Mouse (Mus musculus) stomach, embryonic 16.5 days (tissue): Measurements from ENCODE around the gene Kazald1. TPM values are rescaled to one million over a fixed set of nuclear protein-coding genes. Genes with fewer than 3 reads are reported as not detected.

ENCODE experiments used
- ATAC-seq: fragments of 200-750 bp; cut with Nextera tagmentation; 2 replicates; pipeline ENCODE4 v1.8.0; 2017; ENCODE audit warnings: moderate number of reproducible peaks, moderate TSS enrichment; ENCODE audit not compliant: insufficient read depth, low FRiP score
- H3K27ac ChIP-seq: fragments of 300-500 bp; sonication (generic); 2 replicates; pipeline ENCODE4 v1.5.1; 2014; ENCODE audit warnings: low read length
- H3K27me3 ChIP-seq: fragments of 300-500 bp; sonication (generic); 2 replicates; pipeline ENCODE4 v1.6.1; 2014; ENCODE audit warnings: low read length, control low read depth, mixed read lengths; ENCODE audit not compliant: control insufficient read depth, insufficient read depth
- H3K36me3 ChIP-seq: fragments of 300-500 bp; sonication (generic); 2 replicates; pipeline ENCODE4 v1.6.1; 2014; ENCODE audit warnings: low read length; ENCODE audit not compliant: control insufficient read depth, insufficient read depth
- H3K4me1 ChIP-seq: fragments of 300-500 bp; sonication (generic); 2 replicates; pipeline ENCODE4 v1.6.1; 2014; ENCODE audit warnings: low read length, control low read depth, mixed read lengths; ENCODE audit not compliant: control insufficient read depth, insufficient read depth
- H3K4me2 ChIP-seq: fragments of 300-500 bp; sonication (generic); 2 replicates; pipeline ENCODE4 v1.6.1; 2014; ENCODE audit warnings: low read depth, low read length, mixed read lengths
- H3K4me3 ChIP-seq: fragments of 300-500 bp; sonication (generic); replicated peaks from 2 replicates; pipeline ENCODE4 v1.5.1; 2014; ENCODE audit warnings: mild to moderate bottlenecking, low read length
- H3K9ac ChIP-seq: fragments of 300-500 bp; sonication (generic); 2 replicates; pipeline ENCODE4 v1.6.1; 2014; ENCODE audit warnings: low read length
- H3K9me3 ChIP-seq: fragments of 300-500 bp; sonication (generic); replicated peaks from 2 replicates; pipeline ENCODE4 v1.6.1; 2016; ENCODE audit warnings: low read length, control low read depth; ENCODE audit not compliant: control insufficient read depth
- WGBS: fragments of 180-500 bp; shearing (Covaris S2); extraction: QIAGEN DNeasy Blood & Tissue Kit; methylation state at CpG from one replicate; pipeline ENCODE4 v1.1.7; 2014; 5-methylcytosine and 5-hydroxymethylcytosine counted together
- polyA plus RNA-seq: library from polyadenylated mRNA; unstranded; fragments of >200 nt; fragmentation: Nextera tagmentation; extraction: Ambion mirVana; gene quantifications from 2 replicates; pipeline ENCODE4 v1.2.1, GENCODE M21; 2015

Kazald1 gene
- polyA plus RNA-seq, 1 experiment from 2014 or later = 41.4 TPM

DNA sequence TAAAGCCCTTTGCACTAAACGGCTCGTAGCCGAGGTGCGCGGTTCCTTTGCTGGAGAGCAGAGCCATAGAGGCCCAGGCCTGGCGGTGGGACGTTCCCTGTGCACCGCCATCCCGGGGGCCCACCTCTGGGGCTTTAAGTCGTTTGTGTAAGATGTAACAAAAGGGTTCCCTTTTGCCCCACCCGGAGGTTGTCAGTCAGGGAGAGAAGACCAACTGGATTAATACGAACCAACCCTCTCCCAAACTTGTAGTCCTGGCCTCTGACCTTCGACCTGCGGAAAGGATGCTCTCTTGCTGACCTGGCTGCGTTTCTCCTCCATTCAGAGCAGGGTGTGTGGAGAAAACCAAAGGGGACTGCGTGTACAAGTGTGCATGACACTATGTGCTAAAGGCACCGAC is 5.7 kb downstream of the Kazald1 start:
- H3K9me3 ChIP-seq = no peaks in the 10 kb centered on the region
- 2% methylated on average over 17 of the region's 17 CpGs for WGBS

DNA sequence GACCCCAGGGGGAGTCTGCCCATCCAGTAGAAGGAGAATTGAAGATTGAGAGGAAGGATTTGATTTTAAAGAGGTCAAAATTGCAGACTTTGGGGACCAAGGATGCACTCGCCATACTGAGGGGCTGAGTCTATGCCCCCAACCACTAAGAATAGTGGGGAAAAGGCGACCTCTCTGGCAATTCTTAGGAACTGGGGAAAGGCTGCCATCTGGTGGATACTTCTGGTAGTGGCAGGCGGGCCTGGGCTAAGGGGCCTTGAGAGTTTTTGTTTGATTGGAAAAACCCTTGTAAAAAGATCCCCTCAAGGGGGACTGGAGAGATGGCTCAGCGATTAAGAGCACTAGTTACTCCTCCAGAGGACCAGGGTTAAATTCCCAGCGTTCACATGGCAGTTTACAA is 6.2 kb downstream of the Kazald1 start:
- Histone ChIP-seq H3K27ac (no peak overlapping the region), H3K27me3 (peaks cover 72% of the 10 kb centered on the region), H3K36me3 (no peaks in the 10 kb centered on the region), H3K4me3 (no peak overlapping the region), H3K4me2 (peak overlapping the region; percentile 70; the same call in 1 of the 2 replicates), H3K9me3 (no peaks in the 10 kb centered on the region), H3K4me1 (peaks cover 25% of the 10 kb centered on the region), H3K9ac (no peak overlapping the region)
- WGBS = 2% methylated on average over 5 of the region's 5 CpGs
- no peak for ATAC-seq

More for the DNA sequence above, 5.7 kb downstream of the Kazald1 start:
- ATAC-seq = no peak
- no peaks in the 10 kb centered on the region for H3K36me3 ChIP-seq
- peaks cover 69% of the 10 kb centered on the region for H3K27me3 ChIP-seq
- H3K4me1 ChIP-seq = peaks cover 30% of the 10 kb centered on the region
- peak overlapping the region; percentile 63 for H3K9ac ChIP-seq
- H3K4me2 ChIP-seq = peak overlapping the region; percentile 70
- no peak overlapping the region for H3K27ac ChIP-seq
- H3K4me3 ChIP-seq = peak overlapping the region; percentile 40

DNA sequence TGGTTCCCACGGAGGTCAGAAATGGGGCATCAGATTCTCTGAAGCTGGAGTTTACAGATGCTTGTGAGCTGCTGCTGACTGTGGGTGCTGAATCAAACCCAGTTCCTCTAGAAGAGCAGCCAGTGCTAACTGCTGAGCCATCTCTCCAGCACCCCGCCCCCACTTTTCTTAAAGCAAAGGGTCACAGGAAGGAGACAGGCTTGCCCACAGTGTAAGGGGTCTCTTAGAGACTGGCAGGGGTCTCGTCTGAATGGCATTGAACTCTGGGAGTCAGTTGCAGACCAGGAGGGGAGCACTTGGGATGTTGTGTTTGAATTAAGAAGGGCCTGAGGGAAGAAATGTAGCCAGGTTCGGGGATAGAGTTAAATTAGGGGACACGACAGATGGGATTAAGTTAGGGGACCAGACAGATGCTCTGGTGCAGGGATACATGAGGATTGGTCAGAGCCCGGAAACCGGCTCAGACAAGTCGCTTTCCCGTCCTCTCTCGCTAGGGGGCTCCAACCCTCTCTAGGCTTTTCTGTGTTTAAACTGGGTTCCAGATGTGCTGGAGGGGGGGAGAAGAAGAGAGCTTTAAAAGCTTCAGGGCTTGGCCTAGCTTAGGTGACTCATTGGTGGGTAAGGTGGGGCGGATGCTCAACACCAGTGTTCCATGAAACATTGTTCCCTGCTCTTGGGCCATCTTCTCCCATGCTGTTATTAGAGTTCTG is 7.0 kb downstream of the Kazald1 start:
- Histone ChIP-seq H3K9ac (no peak overlapping the region), H3K4me1 (peaks cover 18% of the 10 kb centered on the region), H3K27me3 (peaks cover 72% of the 10 kb centered on the region), H3K9me3 (no peaks in the 10 kb centered on the region), H3K27ac (no peak overlapping the region), H3K4me3 (no peak overlapping the region), H3K4me2 (no peak overlapping the region), H3K36me3 (no peaks in the 10 kb centered on the region)
- no peak for ATAC-seq
- WGBS = 16% methylated on average over 11 of the region's 11 CpGs

DNA sequence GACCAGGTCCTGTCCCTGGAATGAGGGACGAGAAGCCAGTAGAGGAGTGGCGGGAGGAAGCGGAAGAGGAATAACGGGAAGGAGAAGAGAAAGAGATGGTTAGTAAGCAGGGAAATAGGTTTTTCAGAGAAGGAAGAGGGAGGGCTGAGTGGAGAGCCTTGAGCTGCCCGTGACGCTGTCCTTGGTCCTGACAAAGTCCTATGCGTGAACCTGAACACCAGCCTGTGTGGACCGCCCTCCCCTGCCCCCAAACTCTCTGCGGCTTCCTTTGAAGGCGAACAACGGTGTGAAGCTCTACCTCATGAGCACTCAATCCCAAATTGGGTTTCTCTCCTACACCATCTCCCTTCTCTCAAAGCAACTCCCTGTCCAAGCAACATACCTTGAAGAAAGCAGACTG is 22.8 kb downstream of the Kazald1 start:
- WGBS = 16% methylated on average over 11 of the region's 11 CpGs

DNA sequence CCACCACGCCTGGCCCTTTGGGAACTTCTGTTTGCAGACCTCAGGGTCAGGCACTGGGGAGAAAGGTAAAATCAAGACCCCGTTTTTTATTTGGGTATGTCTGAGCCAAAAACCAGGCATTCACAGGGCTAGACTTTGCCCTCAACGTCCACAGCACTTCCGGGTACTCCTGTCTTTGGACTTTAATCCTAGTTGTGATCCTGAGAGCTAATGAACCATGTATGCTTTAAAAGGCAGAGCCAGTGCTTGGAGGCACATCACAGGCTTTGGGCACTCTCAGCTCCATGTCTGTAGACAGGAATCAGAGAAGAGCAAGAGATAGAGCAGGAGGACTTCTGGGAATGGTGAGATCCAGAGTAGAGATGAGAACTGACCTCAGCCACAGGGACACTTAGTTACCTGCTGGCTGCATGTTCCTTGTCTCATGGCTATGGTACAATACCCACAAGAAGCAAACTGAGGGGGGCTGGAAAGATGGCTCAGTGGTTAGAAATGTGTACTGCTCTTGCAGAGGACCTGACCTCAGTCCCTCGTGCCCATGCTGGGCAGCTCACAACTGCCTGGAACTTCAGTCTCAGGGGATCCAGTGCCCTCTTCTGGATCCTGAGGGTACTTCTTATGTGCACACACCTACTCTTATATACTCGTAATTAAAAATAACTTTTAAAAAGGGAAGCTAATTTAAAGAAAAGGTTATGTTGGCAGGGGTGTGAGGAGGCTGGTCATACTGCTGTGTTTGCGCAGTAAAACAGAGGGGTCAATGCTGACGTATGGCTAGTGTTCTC is 25.6 kb downstream of the Kazald1 start:
- Histone ChIP-seq H3K27me3 (peaks cover 35% of the 10 kb centered on the region), H3K9ac (no peak overlapping the region), H3K4me3 (no peak overlapping the region), H3K27ac (no peak overlapping the region), H3K9me3 (no peaks in the 10 kb centered on the region), H3K36me3 (no peaks in the 10 kb centered on the region), H3K4me2 (no peak overlapping the region), H3K4me1 (no peaks in the 10 kb centered on the region)
- WGBS = 70% methylated on average over 8 of the region's 8 CpGs
- no peak for ATAC-seq

More for the DNA sequence above, 22.8 kb downstream of the Kazald1 start:
- ATAC-seq = no peak
- Histone ChIP-seq H3K9ac (no peak overlapping the region), H3K4me1 (no peaks in the 10 kb centered on the region), H3K9me3 (no peaks in the 10 kb centered on the region), H3K4me2 (no peak overlapping the region), H3K36me3 (no peaks in the 10 kb centered on the region), H3K27ac (no peak overlapping the region), H3K27me3 (peaks cover 10% of the 10 kb centered on the region; the same call in 1 of the 2 replicates), H3K4me3 (no peak overlapping the region)

DNA sequence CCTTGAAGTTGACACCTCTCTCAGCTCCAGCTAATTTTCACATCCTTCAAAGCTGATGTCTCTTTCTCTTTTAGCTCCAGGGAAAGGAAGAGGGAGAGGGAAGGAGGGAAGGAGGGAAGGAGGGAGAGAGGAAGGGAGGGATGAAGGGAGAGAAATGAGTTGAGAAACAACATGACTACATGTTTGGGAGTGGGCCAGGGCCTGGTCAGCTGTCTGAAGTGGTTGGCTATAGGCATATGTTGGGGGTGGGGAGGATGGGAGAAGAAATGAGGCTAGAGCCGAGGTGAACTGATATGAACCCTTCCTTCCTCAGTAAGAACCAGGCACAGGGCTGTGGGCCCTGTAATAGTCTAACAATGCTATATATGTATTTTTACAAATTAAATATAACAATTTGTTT is 30.6 kb downstream of the Kazald1 start:
- no peak for ATAC-seq
- no peaks in the 10 kb centered on the region for H3K36me3 ChIP-seq
- H3K27ac ChIP-seq = no peak overlapping the region
- H3K4me3 ChIP-seq = no peak overlapping the region
- peaks cover 35% of the 10 kb centered on the region for H3K27me3 ChIP-seq
- 42% methylated on average over 1 of the region's 1 CpGs for WGBS
- no peak overlapping the region for H3K9ac ChIP-seq
- H3K4me1 ChIP-seq = no peaks in the 10 kb centered on the region
- H3K4me2 ChIP-seq = no peak overlapping the region
- no peaks in the 10 kb centered on the region for H3K9me3 ChIP-seq

DNA sequence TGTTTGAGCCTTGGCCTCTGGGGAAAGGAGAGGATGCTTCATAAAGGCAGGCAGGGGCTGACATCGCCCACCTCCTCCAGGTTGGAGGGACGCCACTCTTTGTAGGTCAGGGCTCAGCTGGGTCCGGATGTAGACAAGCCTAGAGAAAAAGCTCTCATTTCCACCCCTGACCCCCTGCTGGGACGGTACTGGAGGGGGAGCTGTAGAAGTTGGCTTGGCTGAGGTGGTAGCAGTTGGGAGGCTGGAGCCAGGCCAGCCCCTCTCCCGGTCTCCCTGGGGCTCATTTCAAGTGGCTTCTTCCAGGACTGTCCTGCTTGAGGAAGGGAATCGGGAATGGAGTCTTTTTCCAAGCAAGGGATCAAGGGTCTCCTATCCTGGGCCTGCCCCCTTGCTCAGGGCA is 31.6 kb downstream of the Kazald1 start:
- H3K27me3 ChIP-seq = peaks cover 35% of the 10 kb centered on the region
- ATAC-seq = peak; percentile 56; the same call in 1 of the 2 replicates

DNA sequence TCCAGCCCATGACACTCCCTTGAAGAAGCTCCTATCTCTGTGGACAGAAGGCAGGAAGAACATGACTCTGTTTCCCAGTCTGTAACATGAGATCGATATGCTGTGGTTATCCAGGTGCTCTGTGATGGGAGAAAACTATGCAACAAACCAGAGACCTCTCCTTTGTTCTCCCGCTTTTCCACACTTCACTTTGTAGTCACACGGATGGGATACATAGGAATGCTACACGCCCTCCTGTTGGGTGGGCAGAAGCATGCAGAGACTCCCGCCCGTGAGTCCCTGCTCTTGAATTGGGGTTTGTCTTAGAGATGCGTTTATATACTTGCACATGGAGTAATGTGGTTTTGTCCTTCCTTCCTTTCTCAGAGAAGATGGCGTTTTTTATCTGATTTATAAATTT is 35.6 kb downstream of the Kazald1 start:
- Histone ChIP-seq H3K27ac (no peak overlapping the region), H3K4me3 (no peak overlapping the region), H3K27me3 (no peaks in the 10 kb centered on the region), H3K4me2 (no peak overlapping the region), H3K9me3 (no peaks in the 10 kb centered on the region), H3K9ac (no peak overlapping the region), H3K36me3 (no peaks in the 10 kb centered on the region), H3K4me1 (peaks cover 5% of the 10 kb centered on the region; the same call in 1 of the 2 replicates)
- ATAC-seq = no peak
- WGBS = 60% methylated on average over 8 of the region's 8 CpGs

More for the DNA sequence above, 31.6 kb downstream of the Kazald1 start:
- H3K9ac ChIP-seq = no peak overlapping the region
- 49% methylated on average over 6 of the region's 6 CpGs for WGBS
- no peak overlapping the region for H3K4me2 ChIP-seq
- no peaks in the 10 kb centered on the region for H3K4me1 ChIP-seq
- no peak overlapping the region for H3K4me3 ChIP-seq
- no peak overlapping the region for H3K27ac ChIP-seq
- H3K36me3 ChIP-seq = no peaks in the 10 kb centered on the region
- H3K9me3 ChIP-seq = no peaks in the 10 kb centered on the region

DNA sequence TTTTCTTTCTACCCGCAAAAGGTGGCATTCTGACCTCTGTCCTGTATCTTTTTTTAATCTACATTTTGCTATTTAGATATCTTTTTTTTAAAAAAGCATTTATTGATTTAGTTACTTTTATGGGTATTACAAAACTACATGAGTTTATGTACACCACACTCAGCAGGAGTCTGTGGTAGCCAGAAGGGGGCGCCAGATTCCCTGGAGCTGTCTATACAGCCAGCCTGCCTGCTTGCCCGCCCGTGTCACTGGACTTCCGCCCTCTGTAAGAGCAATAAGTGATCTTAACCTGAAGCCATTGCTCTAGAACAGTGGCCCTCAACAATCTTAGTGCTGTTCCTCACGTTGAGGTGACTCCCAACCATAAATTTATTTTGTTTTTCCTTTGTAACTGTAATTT is 37.4 kb downstream of the Kazald1 start:
- no peaks in the 10 kb centered on the region for H3K9me3 ChIP-seq
- H3K4me2 ChIP-seq = no peak overlapping the region
- no peak for ATAC-seq
- peaks cover 5% of the 10 kb centered on the region; the same call in 1 of the 2 replicates for H3K4me1 ChIP-seq
- 79% methylated on average over 6 of the region's 6 CpGs for WGBS
- no peak overlapping the region for H3K9ac ChIP-seq
- no peaks in the 10 kb centered on the region for H3K36me3 ChIP-seq
- no peak overlapping the region for H3K27ac ChIP-seq
- no peaks in the 10 kb centered on the region for H3K27me3 ChIP-seq
- no peak overlapping the region for H3K4me3 ChIP-seq
